Mouse (Mus musculus): ENCODE measurements around the gene Rwdd3. TPM values are rescaled to one million over a fixed set of nuclear protein-coding genes. Genes with fewer than 3 reads are reported as not detected.

The Rwdd3 gene
- total RNA-seq, 1 experiment from 2014 or later: 11.3 TPM

DNA sequence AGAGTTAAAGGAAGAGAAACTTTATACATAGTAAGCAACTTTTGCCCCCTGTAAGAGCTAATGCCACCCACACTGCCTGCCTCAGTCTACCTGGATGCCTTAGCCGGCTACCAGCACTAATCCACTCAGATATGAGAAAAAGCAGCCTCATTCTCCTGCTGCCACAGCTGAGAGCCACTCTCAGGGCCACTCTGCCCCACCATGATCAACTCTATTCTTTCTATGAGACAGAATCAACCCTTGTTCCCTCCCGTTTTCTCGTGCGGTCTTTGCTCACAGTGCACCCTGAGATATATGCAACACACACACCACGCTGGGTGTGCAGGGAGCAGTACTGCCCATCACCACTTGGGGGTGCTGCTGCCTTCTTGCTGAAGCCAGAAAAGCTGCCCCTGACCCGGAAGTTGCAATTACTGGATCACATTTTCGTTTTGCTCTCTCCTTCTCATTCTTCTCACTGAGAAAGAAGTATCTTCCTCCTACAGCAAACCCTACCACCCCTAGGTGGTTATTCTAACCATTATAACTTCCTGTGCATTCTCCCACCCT lies 8.2 kb downstream of the Rwdd3 start:
- peak; percentile 83 for ATAC-seq (replicated peaks; ENCODE audit: low read depth, poor library complexity, severe bottlenecking)

DNA sequence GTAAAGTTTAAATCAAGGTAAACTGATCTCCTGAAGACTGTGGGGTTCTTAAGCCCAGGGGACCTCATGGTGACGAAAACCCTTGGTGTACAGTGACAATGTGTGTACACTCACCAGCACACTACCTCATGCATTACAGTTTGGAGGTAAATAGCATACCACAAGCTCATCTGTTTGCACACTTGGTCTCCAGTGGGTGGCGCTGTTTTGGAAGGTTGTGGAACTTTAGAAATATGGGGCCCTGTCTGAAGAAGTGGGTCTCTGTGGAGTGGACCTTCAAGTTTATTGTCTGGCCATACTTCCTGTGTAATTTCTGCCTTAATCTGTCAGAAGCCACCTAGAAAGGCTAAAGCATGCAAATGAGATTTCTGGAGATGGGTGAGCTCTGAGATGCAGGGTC lies 9.8 kb downstream of the Rwdd3 start:
- ATAC-seq (replicated peaks; ENCODE audit: low read depth, poor library complexity, severe bottlenecking): peak; percentile 43; the same call in 1 of the 2 replicates

DNA sequence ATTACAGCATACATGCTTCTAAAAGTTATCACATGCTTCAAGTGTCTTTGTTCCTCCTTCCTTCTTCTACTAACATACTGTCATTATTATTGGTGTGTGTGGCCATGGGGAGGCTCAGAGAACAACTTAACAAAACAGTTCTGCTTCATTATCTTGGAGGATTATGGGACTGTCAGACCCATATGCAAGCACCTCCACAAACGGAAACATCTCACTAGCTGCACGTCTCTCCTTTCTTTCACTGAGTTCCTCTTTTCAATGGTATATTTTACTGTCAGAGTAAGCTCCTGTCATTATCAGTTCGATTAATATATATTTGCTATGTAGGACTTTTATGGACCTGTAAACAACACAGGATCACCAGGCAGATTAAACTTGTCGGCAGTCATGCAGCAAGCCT lies 11.1 kb downstream of the Rwdd3 start:
- ATAC-seq (replicated peaks; ENCODE audit: low read depth, poor library complexity, severe bottlenecking): peak; percentile 40

DNA sequence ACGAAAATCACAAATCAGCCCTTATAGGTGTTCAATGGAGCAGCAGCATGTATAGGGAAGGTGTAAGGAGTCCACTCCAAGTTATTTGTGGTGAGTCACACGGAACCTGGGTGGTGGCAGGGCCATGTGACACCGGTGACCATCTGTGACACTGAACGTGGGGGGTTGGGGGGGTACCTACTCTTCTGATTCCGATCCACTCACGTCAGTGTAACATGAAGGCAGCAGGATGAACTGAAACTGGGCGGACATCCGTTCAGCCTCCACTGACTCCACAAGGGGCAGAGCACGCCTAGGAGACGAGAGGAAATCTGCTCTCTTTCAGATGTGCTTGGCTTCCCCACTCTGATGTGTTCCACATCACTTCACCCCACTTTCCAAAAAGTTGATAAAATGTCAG lies 11.9 kb downstream of the Rwdd3 start:
- peak; percentile 46 for ATAC-seq (replicated peaks; ENCODE audit: low read depth, poor library complexity, severe bottlenecking)

DNA sequence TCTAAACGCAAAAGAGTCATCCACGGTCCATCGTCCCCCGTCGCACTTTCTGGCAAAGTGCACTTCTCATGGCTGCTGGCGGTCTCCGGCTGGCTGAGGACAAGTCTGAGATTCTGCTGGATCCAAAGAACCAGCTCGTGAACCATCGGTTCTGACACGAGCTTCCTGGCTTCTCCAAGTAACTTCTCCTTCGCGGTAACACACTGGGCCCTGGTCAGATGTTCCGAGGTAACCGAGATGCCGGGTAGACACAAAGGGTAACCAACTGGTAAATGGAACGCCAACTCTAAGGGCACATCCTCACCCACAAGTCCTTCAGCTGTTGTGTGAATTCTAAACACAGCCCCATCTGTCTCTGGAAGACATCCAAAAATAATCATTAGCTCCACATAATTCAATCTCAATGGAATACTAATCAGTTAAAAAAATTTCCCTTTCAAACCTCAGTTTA lies 12.6 kb downstream of the Rwdd3 start:
- no peak for ATAC-seq (replicated peaks; ENCODE audit: low read depth, poor library complexity, severe bottlenecking)

DNA sequence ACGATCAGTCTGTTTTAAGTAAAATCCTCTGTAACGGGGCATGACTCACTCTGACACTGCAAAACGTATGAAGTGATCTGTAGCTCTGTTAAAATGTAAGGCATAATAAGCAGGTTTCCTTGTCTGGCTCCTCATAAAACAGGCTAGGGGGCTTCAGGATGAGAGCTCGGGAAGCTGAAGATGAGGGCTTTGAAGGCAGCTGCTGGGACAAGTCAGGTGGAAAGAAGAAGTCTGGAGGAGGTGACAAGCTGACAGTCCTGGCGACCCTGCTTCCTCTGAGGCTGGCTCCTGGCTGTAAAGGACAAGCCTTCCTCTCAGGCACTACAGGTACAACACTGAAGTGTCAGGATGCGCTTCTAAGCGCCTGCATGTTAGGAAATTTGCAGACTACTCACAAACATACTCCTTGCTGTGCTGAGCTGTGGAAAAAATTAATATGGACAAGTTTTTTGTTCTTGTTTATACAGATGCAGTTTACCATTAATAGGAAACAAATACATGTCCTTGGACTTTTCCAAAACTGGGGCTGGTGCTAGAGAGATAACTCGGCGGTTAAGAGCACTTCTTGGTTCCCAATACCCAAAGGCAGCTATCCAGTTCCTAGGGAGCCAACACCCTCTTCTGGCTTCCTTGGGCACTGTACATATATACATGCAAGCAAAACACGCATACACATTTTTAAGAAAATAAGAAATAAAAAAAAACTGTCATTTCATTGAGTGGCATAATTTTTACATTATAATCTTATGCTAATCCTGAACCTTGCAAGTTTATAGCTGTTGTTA lies 13.8 kb downstream of the Rwdd3 start:
- ATAC-seq (replicated peaks; ENCODE audit: low read depth, poor library complexity, severe bottlenecking): no peak

DNA sequence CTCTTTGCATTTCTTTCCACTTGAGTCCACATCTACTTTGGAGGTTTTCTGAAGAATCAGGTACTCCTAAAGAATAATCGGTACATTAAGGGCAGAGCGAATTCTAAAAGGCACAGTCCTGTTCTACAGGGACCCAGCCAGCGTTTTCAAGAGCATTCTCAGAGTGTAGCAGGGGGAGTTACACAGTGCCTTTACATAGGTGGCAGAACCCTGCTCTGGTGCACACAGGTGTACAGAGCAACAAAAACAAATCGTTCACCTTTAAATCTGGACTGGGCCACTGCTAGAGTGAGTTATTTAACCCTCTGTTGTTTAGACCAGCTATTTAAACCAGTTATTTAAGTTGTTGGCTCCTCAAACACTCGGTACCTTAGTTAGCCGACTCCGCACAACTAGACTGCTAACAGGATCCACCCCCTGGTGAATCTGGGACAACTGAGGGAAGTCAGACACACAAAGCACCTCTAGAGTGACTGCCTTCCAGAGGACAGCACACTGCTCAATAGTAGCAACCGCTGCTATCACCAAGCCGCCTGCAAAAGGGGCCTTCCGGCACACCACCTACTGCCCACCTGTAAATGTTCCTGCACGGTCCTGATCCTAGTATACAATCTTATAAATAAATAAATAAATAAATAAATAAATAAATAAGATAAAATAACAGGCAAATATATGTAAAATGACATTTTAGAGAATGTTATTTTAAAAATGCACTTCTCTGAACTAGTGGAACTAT lies 14.9 kb downstream of the Rwdd3 start:
- ATAC-seq (replicated peaks; ENCODE audit: low read depth, poor library complexity, severe bottlenecking): no peak

DNA sequence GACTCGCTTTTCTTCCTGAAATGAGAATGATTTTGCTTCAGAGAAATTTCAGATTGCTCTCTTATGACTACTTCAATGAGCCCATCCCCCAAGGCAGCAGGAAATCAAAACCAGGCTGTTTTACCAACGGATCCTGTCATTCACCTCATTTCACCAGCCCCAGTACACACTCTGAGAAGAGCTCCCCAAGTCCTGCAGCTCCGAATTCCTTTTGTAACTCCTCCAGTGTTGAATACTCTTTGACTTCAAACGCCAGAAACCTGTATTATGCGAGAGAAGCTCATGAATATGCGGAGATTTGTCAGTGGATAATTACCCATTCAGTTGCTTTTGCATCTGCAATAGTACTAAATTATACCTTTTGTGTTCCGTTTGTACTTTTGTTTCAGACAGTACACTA lies 15.5 kb downstream of the Rwdd3 start:
- ATAC-seq (replicated peaks; ENCODE audit: low read depth, poor library complexity, severe bottlenecking): no peak

DNA sequence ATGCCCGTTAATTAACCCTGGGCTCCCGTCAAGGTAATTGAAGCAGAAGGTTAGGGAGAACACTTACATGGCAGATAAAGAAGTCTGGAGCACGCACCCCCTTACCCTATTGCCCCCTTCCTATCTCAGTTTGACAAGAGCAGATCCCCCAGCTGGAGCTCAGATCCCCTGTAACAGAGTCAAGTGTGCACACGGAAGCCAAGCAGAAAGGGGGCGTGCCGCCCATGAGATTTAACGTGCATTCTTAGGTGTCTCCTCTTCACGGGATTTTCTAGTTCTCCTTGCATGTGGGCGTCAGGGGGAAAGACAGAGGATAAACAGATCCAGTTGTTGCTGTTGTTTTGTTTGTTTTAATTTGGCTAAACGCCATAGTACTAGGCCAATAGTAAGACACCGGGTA lies 37.6 kb downstream of the Rwdd3 start:
- no peak for ATAC-seq (replicated peaks; ENCODE audit: low read depth, poor library complexity, severe bottlenecking)

DNA sequence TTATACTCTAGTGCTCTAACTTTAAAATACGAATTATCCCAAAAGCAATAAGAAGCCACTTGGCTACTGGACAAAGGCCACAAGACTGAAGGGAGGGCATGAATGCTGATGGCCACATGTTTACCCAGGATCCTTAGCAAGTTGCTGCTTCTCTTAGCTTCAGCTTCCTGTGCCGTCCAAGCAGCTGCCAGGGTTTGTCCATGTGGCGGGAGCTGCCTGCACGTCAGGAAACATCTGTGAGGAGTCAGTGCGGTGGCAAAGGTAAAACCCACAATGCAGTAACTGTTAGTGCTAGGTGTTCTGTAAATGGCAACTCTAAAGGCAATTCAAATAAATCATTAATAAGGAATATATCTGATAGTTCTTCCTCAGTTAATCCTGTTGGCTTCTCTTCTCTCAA lies 38.5 kb downstream of the Rwdd3 start:
- ATAC-seq (replicated peaks; ENCODE audit: low read depth, poor library complexity, severe bottlenecking): no peak

DNA sequence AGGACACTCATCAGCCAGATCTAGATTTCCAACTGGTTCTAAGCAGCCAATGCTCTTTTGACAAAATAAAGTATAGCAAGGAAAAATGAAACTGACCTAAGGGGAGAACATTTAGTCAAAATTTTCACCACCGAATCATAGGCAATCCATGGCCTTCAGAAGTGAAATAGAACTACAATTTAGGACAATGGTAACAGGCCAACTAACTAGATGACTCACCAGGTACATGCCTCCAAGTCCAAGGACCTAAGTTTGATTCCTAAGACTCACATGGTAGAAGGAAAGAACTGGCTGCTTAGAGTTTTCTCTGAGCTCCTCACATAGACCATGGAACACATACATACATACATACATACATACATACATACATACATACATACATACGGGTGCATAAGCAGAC lies 44.3 kb downstream of the Rwdd3 start:
- no peak for ATAC-seq (replicated peaks; ENCODE audit: low read depth, poor library complexity, severe bottlenecking)

DNA sequence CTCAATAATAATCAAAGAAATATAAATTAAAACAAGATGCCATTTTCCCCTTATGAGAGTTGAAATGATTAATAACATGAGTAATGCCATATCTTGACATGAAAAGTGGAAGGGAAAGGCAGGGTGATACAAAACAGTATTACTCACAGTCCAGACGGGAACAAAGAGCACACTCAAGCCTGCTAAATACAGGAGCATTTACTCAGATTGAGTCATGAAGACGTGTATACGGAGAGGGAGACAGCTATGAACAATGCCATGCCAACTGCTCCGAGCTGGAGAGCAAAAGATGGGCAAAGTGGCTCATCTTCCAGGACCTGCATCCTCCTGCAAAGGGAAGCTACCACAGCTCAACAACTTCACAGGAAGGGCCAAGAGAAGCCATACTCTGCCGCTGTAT lies 45.0 kb downstream of the Rwdd3 start:
- no peak for ATAC-seq (replicated peaks; ENCODE audit: low read depth, poor library complexity, severe bottlenecking)

DNA sequence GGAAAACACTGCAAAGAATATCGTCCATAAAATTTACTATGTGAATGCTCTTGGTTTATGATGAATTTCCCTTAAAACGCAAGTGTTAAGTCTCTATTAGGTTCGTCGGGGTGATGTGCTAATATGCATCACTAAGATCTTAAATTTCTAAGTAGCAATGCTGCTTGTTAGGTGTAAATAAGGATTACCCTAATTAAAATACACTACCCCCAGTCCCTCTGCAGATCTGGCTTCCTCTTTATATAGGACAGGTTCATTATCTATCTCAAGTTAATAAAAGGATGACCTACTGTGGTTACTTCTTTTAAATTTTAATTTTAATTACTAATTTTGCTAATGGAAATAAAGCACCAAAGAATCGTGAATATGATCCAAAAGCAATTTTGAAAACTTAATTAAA lies 50.4 kb downstream of the Rwdd3 start:
- no peak for ATAC-seq (replicated peaks; ENCODE audit: low read depth, poor library complexity, severe bottlenecking)

DNA sequence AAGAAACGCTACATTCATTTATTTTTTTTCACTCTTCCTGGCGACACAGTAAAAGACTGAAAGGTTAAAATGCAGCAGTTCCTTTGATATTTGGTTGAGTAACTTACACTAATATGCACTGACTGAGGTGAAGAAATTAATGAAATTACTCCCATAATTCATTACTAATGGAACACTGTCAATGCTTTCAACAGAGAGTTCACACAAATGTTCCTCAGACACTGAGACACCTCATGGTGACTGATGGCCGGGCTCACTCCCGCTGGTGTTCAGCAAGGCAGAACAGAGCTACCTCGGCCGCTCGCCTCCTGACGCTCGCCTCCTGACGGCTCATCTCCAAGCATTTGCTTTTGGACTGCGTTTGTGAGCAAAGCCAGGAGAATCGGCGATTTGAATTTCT lies 54.9 kb downstream of the Rwdd3 start:
- no peak for ATAC-seq (replicated peaks; ENCODE audit: low read depth, poor library complexity, severe bottlenecking)

DNA sequence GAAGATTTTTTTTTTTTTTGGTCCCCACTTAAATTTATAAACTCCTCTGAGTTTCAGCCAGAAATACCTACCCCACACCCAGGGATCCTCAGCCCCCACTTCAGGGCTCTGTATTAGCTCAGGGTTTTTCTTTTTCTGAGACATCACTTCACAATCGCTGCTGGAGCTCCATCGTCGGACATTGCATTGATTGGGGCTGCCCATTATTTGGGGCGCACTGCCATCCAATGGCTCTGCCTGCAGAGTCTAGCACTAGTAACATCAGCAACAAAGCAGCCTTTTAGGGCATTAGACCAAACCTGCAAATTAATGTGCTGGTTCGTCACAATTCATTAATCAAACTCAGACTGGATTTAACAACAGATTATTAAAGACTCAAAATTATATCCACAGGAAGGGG lies 55.4 kb downstream of the Rwdd3 start:
- ATAC-seq (replicated peaks; ENCODE audit: low read depth, poor library complexity, severe bottlenecking): no peak

DNA sequence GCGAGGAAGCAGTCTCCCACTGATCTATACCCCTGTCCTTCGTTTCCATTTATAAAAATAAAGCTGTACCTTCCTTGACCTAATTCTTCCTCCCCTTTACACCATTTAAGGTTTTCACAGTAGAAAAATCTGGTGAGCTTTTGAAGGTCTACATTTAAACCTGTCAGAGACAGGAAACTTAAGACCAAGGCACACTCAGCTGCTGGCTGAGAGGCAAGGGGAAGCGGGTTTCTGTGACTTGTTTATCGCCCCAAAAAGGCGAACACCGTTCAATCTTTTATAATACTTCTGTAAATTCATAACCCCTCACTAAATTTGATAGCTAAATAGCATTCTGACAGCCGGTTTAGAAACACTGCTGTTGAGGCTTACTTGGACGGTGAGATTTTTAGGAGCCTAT lies 60.4 kb downstream of the Rwdd3 start:
- no peak for ATAC-seq (replicated peaks; ENCODE audit: low read depth, poor library complexity, severe bottlenecking)

DNA sequence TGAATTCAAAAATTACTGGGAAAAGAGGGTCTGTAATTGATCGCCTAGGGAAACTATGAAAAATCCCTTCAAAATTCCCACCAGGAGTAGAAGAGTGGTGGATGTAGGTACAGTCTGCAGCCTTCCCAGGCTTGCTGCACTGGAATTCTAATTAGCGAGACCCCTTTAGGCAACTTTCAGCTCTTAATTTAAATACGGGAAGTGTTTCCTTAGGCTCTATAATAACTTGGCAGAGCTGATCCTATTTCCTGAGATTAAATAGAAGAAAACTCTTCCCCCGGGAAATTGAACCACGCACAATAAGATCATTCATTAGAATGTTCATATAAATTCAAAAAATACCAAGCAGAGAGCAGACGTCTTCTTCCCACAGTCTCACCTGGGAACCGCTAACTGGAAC lies 61.1 kb downstream of the Rwdd3 start:
- no peak for ATAC-seq (replicated peaks; ENCODE audit: low read depth, poor library complexity, severe bottlenecking)

DNA sequence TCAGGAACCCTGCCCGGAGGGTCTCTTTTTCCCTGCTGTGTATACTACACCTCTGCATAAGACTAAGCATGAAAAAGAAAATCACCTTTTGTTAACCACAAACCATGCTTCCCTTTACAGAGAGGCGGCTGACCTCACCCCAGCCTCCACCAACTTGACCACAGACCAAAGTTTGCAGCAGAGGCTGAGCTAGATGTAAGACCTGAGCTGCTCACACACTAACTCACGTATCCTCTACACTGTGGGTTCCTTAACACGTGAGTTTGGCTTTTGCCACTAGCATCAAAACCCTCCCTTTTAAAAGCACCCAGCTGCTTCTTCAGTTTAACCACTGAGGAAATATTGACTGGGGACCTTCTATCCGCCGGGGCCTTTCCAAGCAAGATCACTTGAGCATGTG lies 64.0 kb downstream of the Rwdd3 start:
- ATAC-seq (replicated peaks; ENCODE audit: low read depth, poor library complexity, severe bottlenecking): peak; percentile 58

DNA sequence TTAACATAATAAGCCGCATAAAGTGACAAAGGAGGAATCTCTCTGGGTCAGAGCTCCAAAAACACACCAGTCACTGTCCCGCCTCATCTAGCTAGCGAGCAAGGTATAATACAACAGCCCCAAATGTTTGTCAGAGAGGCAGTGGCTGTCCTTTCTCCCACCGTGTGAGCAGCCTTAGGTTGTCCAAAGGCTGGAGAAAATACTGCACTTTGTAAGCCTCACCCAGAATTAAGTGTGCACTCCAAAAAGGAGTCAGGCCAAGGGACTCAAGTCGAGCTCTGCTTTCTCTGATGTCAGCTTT lies 66.1 kb downstream of the Rwdd3 start:
- ATAC-seq (replicated peaks; ENCODE audit: low read depth, poor library complexity, severe bottlenecking): no peak

All from common myeloid progenitor, adult 5-6 weeks (primary cell).